In genomic region chr8:10952706-10953105, GRCm38 (mm10) we compare ENCODE assay signal across 19 mouse cellular contexts. TPM values are rescaled to one million over a fixed set of nuclear protein-coding genes. Genes with fewer than 3 reads are reported as not detected.
DNase-seq lines count a peak whose midpoint lies in the region; ATAC-seq and TF ChIP-seq lines count a peak whose summit lies in the region.
"Had no signal": no experiment of that assay in that cellular context is flagged by ENCODE, and none has a peak within 500 bp of the region (broad histone marks: within the 10 kb centered on the region; RNA-seq: fewer than 3 reads in every experiment).

No protein-coding gene starts in this region.

- no peak for DNase-seq in heart, postnatal 25 days (ENCODE audit: low spot score)
- no peak for DNase-seq in midbrain, postnatal 0 days (ENCODE audit: low spot score)
- no peak for DNase-seq in midbrain, embryonic 11.5 days (ENCODE audit: low spot score, missing footprints)
- DNase-seq in embryonic facial prominence, embryonic 10.5 days (ENCODE audit: low spot score): no peak
- no peak for DNase-seq in T-cell, adult 2 months (ENCODE audit: low spot score)
- DNase-seq in stomach, postnatal 0 days (ENCODE audit: low spot score): no peak
- DNase-seq: adrenal gland, adult 8-10 months; cerebellum, adult 11-12 months; cerebellum, postnatal 25 days; kidney, postnatal 10 days; right cerebral cortex, postnatal 14 days; thymus, postnatal 36 days had no signal

- H3K9ac ChIP-seq in heart, embryonic 15.5 days: no peak overlapping the region
- no peak overlapping the region for H3K9ac ChIP-seq in midbrain, postnatal 0 days (replicated peaks; ENCODE audit: low read length, poor library complexity, severe bottlenecking)
- no peak overlapping the region for H3K9ac ChIP-seq in midbrain, embryonic 11.5 days (ENCODE audit: low read length)
- no peak overlapping the region for H3K9ac ChIP-seq in limb, embryonic 13.5 days
- H3K9ac ChIP-seq in stomach, postnatal 0 days (ENCODE audit: low read length): no peak overlapping the region
- H3K9ac ChIP-seq: heart, embryonic 13.5 days; hindbrain, embryonic 13.5 days; intestine, embryonic 15.5 days; lung, embryonic 15.5 days had no signal

- 0 out of 2 replicates have a peak overlapping the region, but pooled peaks have one; percentile 22 for H3K27ac ChIP-seq in heart, embryonic 15.5 days
- H3K27ac ChIP-seq in midbrain, postnatal 0 days (ENCODE audit: low read depth, low read length): no peak overlapping the region
- H3K27ac ChIP-seq in midbrain, embryonic 11.5 days (ENCODE audit: low read depth, low read length): no peak overlapping the region
- peak overlapping the region; percentile 80 for H3K27ac ChIP-seq in embryonic facial prominence, embryonic 10.5 days (replicated peaks)
- 0 out of 2 replicates have a peak overlapping the region, but pooled peaks have one; percentile 28 for H3K27ac ChIP-seq in limb, embryonic 13.5 days
- H3K27ac ChIP-seq in stomach, postnatal 0 days (replicated peaks): no peak overlapping the region
- H3K27ac ChIP-seq: hindbrain, embryonic 13.5 days; intestine, embryonic 15.5 days; lung, embryonic 15.5 days; macrophage had no signal

- H3K27me3 ChIP-seq in heart, embryonic 15.5 days: peaks cover 20% of the 10 kb centered on the region; the same call in 1 of the 2 replicates
- no peaks in the 10 kb centered on the region for H3K27me3 ChIP-seq in midbrain, postnatal 0 days (ENCODE audit: insufficient read depth, low read length)
- H3K27me3 ChIP-seq in midbrain, embryonic 11.5 days (ENCODE audit: control insufficient read depth, insufficient read depth, low read length): no peaks in the 10 kb centered on the region
- peaks cover 18% of the 10 kb centered on the region; the same call in 1 of the 2 replicates for H3K27me3 ChIP-seq in embryonic facial prominence, embryonic 10.5 days (replicated peaks; ENCODE audit: low read depth, poor library complexity, severe bottlenecking)
- H3K27me3 ChIP-seq in limb, embryonic 13.5 days: no peaks in the 10 kb centered on the region
- H3K27me3 ChIP-seq in stomach, postnatal 0 days (ENCODE audit: control insufficient read depth, insufficient read depth, low read length): no peaks in the 10 kb centered on the region
- H3K27me3 ChIP-seq: intestine, embryonic 15.5 days had no signal

- intact Hi-C loops in heart, postnatal 25 days (cut with DNase I): loop anchor here (5.0 kb wide), 1 partner anchor 50 kb away; no protein-coding TSS in a partner anchor

- ATAC-seq in heart, embryonic 15.5 days (replicated peaks; ENCODE audit: insufficient number of reproducible peaks, insufficient read depth, low FRiP score, low read depth): no peak
- no peak for ATAC-seq in midbrain, postnatal 0 days (ENCODE audit: low FRiP score)
- no peak; the same call in 1 of the 2 replicates for ATAC-seq in midbrain, embryonic 11.5 days (ENCODE audit: low FRiP score)
- no peak for ATAC-seq in limb, embryonic 13.5 days (ENCODE audit: low FRiP score, low read depth)
- no peak for ATAC-seq in stomach, postnatal 0 days (ENCODE audit: low FRiP score, low TSS enrichment)

- H3K4me1 ChIP-seq in heart, embryonic 15.5 days (replicated peaks): peaks cover 44% of the 10 kb centered on the region
- no peaks in the 10 kb centered on the region for H3K4me1 ChIP-seq in midbrain, postnatal 0 days (ENCODE audit: insufficient read depth, low read length)
- H3K4me1 ChIP-seq in midbrain, embryonic 11.5 days (ENCODE audit: control insufficient read depth, insufficient read depth, low read length): peaks cover 14% of the 10 kb centered on the region
- H3K4me1 ChIP-seq in embryonic facial prominence, embryonic 10.5 days: peaks cover 56% of the 10 kb centered on the region
- peaks cover 33% of the 10 kb centered on the region for H3K4me1 ChIP-seq in limb, embryonic 13.5 days
- 0 out of 2 replicates have a peak, but pooled peaks cover 3% of the 10 kb centered on the region for H3K4me1 ChIP-seq in stomach, postnatal 0 days (replicated peaks; ENCODE audit: control insufficient read depth, insufficient read depth)

- no peak for TF ChIP-seq EP300 in stomach, postnatal 0 days (optimal IDR thresholded peaks at IDR 0.05)

- 53% methylated on average over 5 of the region's 5 CpGs for WGBS in heart, embryonic 15.5 days
- 38% methylated on average over 5 of the region's 5 CpGs for WGBS in midbrain, postnatal 0 days
- 27% methylated on average over 5 of the region's 5 CpGs for WGBS in midbrain, embryonic 11.5 days
- 38% methylated on average over 5 of the region's 5 CpGs for WGBS in embryonic facial prominence, embryonic 10.5 days
- WGBS in limb, embryonic 13.5 days: 53% methylated on average over 5 of the region's 5 CpGs
- 45% methylated on average over 5 of the region's 5 CpGs for WGBS in stomach, postnatal 0 days

- 0 out of 2 replicates have a peak, but pooled peaks have one; percentile 2 for TF ChIP-seq CTCF in midbrain, postnatal 0 days (IDR thresholded peaks at IDR 0.05)
- TF ChIP-seq CTCF in stomach, postnatal 0 days (IDR thresholded peaks at IDR 0.05; ENCODE audit: low read depth): no peak

- H3K36me3 ChIP-seq in heart, embryonic 15.5 days: no peaks in the 10 kb centered on the region
- H3K36me3 ChIP-seq in midbrain, postnatal 0 days (ENCODE audit: insufficient read depth, low read length): no peaks in the 10 kb centered on the region
- H3K36me3 ChIP-seq in midbrain, embryonic 11.5 days (ENCODE audit: control insufficient read depth, insufficient read depth, low read length): no peaks in the 10 kb centered on the region
- no peaks in the 10 kb centered on the region for H3K36me3 ChIP-seq in embryonic facial prominence, embryonic 10.5 days (replicated peaks)
- H3K36me3 ChIP-seq in limb, embryonic 13.5 days: no peaks in the 10 kb centered on the region
- no peaks in the 10 kb centered on the region for H3K36me3 ChIP-seq in stomach, postnatal 0 days (ENCODE audit: control insufficient read depth, insufficient read depth, low read length)
- H3K36me3 ChIP-seq: heart, embryonic 13.5 days; hindbrain, embryonic 13.5 days; intestine, embryonic 15.5 days; lung, embryonic 15.5 days had no signal

- H3K4me3 ChIP-seq in heart, embryonic 15.5 days: no peak overlapping the region
- H3K4me3 ChIP-seq in midbrain, postnatal 0 days (ENCODE audit: low read depth, low read length): no peak overlapping the region
- no peak overlapping the region for H3K4me3 ChIP-seq in midbrain, embryonic 11.5 days (ENCODE audit: low read depth, low read length)
- H3K4me3 ChIP-seq in embryonic facial prominence, embryonic 10.5 days: no peak overlapping the region
- H3K4me3 ChIP-seq in limb, embryonic 13.5 days: no peak overlapping the region
- H3K4me3 ChIP-seq in stomach, postnatal 0 days (ENCODE audit: low read depth, low read length): no peak overlapping the region
- H3K4me3 ChIP-seq: heart, embryonic 13.5 days; hindbrain, embryonic 13.5 days; intestine, embryonic 15.5 days; lung, embryonic 15.5 days had no signal

- no peak overlapping the region for H3K4me2 ChIP-seq in heart, embryonic 15.5 days
- H3K4me2 ChIP-seq in midbrain, postnatal 0 days (ENCODE audit: low read depth, low read length, poor library complexity, severe bottlenecking): no peak overlapping the region
- no peak overlapping the region for H3K4me2 ChIP-seq in midbrain, embryonic 11.5 days
- no peak overlapping the region for H3K4me2 ChIP-seq in limb, embryonic 13.5 days (replicated peaks)
- H3K4me2 ChIP-seq in stomach, postnatal 0 days (replicated peaks; ENCODE audit: low read depth): no peak overlapping the region
- H3K4me2 ChIP-seq: heart, embryonic 13.5 days; hindbrain, embryonic 13.5 days; intestine, embryonic 15.5 days; lung, embryonic 15.5 days had no signal

- H3K9me3 ChIP-seq in heart, embryonic 15.5 days (replicated peaks): no peaks in the 10 kb centered on the region
- H3K9me3 ChIP-seq in midbrain, postnatal 0 days (ENCODE audit: low read length): no peaks in the 10 kb centered on the region
- no peaks in the 10 kb centered on the region for H3K9me3 ChIP-seq in midbrain, embryonic 11.5 days (ENCODE audit: control insufficient read depth, low read length)
- no peaks in the 10 kb centered on the region for H3K9me3 ChIP-seq in embryonic facial prominence, embryonic 10.5 days
- H3K9me3 ChIP-seq in limb, embryonic 13.5 days: no peaks in the 10 kb centered on the region
- H3K9me3 ChIP-seq in stomach, postnatal 0 days (ENCODE audit: control insufficient read depth, low read length): no peaks in the 10 kb centered on the region
- H3K9me3 ChIP-seq: heart, embryonic 13.5 days; hindbrain, embryonic 13.5 days; intestine, embryonic 15.5 days; lung, embryonic 15.5 days had no signal

RNA-seq across cellular contexts. Expression of gene Irs2, which starts 55.6 kb away (rescaled TPM):
- polyA plus RNA-seq in heart, embryonic 15.5 days (2015; fragmentation: Nextera tagmentation; extraction: Ambion mirVana): 3.4 and 4.3 TPM in 2 replicates
- 10 to 100 TPM; 10.6 to 11.3 TPM for total RNA-seq in heart, postnatal 25 days (2021)
- total RNA-seq in midbrain, postnatal 0 days (2014; rRNA removed): 37.3 and 40.4 TPM in 2 replicates
- polyA plus RNA-seq in midbrain, postnatal 0 days (2015; fragmentation: Nextera tagmentation; extraction: Ambion mirVana): 4.8 and 5.6 TPM in 2 replicates
- 5.2 and 6.2 TPM in 2 replicates for polyA plus RNA-seq in midbrain, embryonic 11.5 days (2014; fragmentation: Nextera tagmentation; extraction: Ambion mirVana)
- polyA plus RNA-seq in embryonic facial prominence, embryonic 10.5 days (2016; fragmentation: Nextera tagmentation; extraction: Ambion mirVana): 7.9 and 8.1 TPM in 2 replicates
- polyA plus RNA-seq in limb, embryonic 13.5 days (2015; fragmentation: Nextera tagmentation; extraction: Ambion mirVana): 7.9 and 8.6 TPM in 2 replicates
- 3.3 and 3.9 TPM in 2 replicates for polyA plus RNA-seq in stomach, postnatal 0 days (2015; fragmentation: Nextera tagmentation; extraction: Ambion mirVana)

Comparison
In these comparisons a context has a peak if more than half of its experiments do, and no peak if none do; other contexts are left out.
1. H3K27ac ChIP-seq: peak in heart, embryonic 15.5 days (single experiment), embryonic facial prominence, embryonic 10.5 days (single experiment) and limb, embryonic 13.5 days (single experiment); none in midbrain, postnatal 0 days (single experiment), midbrain, embryonic 11.5 days (single experiment) and stomach, postnatal 0 days (single experiment).